Mouse (Mus musculus) right cerebral cortex, postnatal 25 days (tissue): ENCODE measurements around the gene 1700012A03Rik.

Experiments
- DNase-seq: peaks from one replicate; pipeline ENCODE4 v3.0.0; 2022

The 1700012A03Rik gene

GRCm38 (mm10) chr6:32105547-32106275, 55.7 kb downstream of the 1700012A03Rik start:
- DNase-seq: no peak
